Mouse (Mus musculus): ENCODE results near the gene Lhfp.

GRCm38 (mm10) chr3:53203656-53204055, 162.3 kb downstream of the Lhfp start:
- no peak for TF ChIP-seq CTCF (IDR thresholded peaks at IDR 0.05; ENCODE audit: low read depth)
- TF ChIP-seq EP300 (optimal IDR thresholded peaks at IDR 0.05), result no peak
